Mouse (Mus musculus): Measurements from ENCODE around the gene Lrrc25.

Gene Lrrc25

DNA sequence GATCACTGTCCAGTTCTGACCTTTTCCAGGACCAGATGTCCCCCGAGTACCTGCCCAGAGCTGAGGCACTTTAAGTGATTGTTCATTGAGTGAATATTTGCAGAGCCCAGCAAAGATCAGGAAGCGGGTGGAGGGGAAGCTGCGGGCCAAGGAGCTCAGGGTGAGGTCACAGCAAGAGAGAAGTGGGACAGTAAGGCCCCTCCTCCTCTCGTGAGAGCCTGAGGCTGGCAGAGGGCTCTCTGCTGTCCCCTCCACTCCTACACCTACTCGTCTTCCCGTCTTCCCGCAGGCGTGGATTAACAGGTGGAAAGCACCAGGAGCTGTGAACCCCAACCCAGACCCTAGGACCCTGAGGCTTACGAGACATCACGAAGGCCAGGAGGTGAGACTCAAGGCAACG lies 690 bp downstream of the Lrrc25 start:
- no peak for DNase-seq (ENCODE audit: low spot score)

DNA sequence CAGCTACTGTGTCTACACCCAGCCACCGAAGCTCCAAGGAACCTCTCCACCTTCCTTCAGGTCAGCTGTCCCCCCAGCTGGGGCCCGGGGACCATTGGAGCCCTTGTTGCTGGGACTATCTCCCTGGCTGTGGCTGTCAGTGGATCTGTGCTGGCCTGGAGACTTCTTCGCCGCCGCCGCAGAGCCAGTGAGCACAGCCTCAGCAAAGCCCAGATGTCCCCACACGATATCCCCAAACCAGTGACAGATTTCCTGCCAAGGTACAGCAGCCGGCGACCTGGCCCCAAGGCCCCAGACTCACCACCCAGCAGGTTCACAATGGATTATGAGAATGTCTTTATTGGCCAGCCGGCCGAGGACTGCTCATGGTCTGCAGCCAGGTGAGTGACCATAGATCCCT lies 2.0 kb downstream of the Lrrc25 start:
- DNase-seq (ENCODE audit: low spot score): no peak

DNA sequence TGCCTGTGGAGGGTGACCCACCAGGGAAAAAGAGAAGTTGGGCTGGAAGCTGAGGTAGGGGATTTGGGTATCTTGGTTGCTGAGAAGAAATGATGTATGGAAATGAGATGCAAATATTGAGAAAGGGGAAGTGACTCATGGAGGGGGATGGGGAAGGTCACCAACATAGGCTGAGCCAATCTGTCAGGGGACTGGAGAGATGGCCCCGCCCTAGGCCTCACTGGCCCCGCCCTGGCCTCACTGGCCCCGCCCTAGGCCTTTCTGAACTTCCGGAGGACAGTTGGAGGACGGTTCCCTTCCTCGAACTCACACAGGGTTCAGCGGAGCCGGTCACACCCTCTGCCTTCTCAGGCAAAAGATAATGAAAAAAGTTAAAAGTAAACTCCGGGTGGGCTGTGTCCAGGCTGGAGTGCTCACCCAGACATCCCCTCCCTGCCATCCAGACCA lies 3.0 kb downstream of the Lrrc25 start:
- DNase-seq (ENCODE audit: low spot score): no peak

DNA sequence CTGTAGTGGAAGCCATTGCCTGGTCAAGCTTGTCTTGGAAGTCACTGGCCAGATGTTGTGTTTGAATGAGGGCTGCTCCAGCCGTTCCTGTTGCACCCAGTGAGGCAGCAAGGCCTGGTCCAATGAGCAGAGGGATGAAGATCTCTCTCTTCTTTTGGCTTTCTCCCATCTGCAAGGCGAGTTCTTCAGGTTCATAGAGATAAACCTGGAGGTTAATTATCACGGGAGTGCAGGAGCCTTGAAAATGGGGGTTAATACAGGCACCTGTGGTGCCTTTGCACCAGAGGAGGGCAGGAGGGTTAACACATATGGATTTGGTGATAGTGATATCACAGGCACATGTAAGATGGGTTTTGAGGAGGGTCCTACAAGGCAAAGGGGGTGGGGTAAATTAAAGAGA lies 6.3 kb downstream of the Lrrc25 start:
- no peak for DNase-seq (ENCODE audit: low spot score)

DNA sequence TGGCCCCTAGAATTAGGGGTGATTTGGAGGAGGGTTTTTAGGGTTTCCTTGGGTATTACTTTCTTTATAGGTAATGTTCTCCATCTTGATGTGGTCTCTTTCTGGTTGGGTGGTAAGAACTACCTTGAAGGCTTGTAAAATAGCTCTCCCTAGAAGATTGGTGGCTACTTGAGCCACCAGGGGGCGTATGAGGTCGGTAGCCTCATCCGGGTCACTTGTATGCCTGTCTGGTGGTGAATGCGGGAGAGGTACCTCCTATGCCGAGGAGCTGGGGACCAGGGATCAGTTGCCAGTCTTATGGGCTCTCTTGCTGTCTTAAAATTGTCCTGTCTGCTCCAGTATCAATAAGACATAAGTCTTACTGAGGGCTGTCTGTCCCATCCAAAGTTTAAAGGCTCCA lies 9.1 kb downstream of the Lrrc25 start:
- no peak for DNase-seq (ENCODE audit: low spot score)

DNA sequence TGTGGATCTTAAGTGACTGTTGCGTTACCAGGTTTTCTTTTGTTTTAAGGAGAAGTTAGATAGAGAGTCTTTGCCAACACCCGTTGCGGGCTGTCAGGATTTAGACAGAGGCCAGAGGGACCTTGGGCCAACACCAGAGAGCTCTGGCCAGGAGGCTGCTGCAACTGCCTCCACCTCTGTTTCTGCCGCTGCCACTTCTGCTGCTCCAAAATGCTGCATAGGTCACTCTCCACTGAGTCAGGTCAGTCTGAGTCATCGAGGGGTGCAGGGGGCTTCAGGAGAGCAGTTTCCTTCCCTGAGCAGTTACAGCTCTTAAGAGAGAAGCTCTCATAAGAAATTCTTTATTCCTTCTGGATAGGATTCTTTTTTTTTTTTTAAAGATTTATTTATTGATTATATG lies 11.1 kb downstream of the Lrrc25 start:
- no peak for DNase-seq (ENCODE audit: low spot score)

DNA sequence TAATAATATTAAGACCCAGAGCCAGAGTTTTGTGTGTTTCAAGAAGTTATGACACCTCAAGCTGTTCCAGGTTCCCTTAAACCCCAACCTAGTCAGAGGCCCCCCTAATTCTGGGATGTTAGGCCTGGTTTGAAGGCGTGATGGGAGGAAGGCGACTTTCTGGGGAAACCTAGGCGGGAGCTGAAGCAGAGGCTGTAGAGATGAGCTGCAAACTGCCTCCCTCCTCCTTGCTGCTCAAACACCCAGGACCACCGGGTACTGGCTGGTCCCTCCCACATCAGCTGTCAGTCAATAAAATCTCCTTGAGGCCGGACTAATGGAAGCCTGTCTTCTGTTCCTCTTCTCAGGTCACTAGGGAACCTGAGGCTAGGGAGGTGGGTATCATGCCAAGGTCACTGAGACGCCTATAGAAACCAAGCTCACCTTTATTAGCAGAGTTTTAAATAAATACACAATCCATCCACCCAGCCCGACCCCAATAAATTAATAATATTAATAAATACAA lies 13.1 kb downstream of the Lrrc25 start:
- no peak for DNase-seq (ENCODE audit: low spot score)

DNA sequence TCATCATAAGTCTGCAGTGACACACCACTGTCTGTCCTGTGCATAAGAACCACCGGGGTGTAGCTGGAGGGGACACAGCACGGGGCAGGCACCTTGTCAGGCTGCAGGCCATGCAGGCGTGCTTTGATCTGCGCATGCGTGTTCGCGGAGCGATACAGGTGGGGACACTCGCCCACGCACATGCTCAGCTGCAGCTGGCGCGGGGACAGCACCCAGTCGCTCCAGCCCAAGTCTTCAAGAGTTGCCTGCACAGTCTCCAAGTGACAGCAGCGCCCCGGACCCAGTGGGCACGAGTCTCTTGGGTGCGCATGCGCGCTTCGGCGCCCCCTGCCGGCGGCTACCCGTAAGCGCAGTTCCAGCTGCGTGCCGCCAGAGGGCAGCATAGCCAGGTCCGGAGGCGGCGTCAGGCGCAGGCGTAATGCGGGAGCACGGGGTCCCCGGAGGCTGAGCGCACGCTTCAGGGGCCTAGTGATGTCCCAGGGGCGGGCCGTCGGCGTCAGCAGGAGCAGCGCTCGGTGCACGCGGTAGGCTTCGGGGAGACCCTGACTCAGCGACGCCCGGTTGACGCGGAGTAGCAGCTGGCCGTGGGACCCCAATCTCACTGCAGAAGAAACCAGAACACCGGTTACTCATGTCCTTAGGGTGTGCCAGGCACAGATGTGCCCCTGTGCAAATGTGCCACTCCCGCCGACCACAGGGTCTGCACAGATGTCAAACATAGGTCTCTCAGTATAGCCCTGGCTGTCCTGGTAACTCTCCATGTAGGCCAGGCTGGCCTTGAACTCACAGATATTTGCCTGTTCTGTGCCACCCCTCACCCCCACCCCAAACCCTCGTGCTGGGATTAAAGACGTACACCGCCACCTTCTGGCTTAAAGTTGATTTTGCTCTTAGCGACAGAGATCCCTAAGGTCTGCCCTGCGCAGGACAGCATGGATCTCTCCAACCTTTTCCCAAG lies 13.9 kb downstream of the Lrrc25 start:
- peak; percentile 55 for DNase-seq (ENCODE audit: low spot score)

DNA sequence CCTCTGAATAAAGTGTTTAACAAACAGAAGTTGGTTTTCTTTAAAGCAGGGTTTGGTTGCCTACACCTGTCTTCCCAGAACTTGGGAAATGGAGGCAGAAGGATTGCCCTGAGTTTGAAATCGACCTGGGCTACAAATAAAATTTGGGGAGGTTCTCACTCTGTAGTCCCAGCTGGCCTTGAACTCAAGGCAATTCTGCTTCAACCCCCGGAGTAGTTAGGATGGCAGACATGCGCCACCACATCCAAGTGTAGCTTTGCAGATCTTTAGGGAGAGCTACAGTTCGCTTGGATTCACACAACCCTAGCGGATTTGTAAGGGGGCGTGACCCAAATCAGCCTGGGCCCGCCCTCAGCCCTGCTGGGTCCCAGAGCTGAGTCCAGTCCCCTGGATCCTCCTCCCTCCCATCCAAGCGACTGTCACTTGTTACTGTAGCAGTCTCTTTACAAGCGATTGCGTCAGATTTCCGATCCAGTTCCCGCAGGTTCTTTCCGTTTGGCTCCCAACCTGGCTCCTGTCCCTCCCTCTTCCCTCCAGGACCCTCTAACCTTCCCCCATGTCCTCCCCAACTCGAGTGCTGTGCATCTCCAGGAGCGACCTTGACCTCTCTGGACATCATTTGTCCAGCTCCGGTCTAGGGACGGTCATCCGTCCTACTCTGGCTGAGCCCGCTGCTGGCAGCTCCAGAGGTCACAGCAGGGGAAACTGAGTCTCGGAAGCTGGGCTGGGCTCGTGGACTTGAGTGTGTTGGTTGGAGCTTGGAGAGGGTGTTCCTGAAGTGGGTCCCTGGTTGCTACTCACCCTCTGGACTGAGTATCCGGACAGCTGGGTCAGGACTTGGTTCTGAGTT lies 14.8 kb downstream of the Lrrc25 start:
- DNase-seq (ENCODE audit: low spot score): no peak

DNA sequence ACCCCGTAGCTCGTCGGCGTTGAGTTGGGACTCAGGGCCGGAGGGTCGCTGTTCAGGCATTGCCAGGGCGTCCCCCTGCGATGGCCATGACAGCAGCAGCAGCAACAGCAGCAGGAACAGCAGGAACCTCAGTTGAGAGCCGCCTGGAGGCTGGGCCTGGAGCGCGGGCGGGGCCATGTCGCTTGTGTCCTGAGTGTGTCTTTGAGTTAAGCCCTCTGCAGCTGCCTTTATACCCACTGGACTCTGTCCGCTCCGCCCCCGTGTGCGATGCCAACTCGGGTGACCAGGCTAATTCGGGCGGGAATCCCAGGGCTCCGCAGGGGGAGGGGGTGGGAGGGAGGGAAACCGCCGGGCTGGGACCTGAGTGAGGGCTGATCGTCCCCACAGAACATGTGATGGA lies 15.5 kb downstream of the Lrrc25 start:
- no peak for DNase-seq (ENCODE audit: low spot score)

DNA sequence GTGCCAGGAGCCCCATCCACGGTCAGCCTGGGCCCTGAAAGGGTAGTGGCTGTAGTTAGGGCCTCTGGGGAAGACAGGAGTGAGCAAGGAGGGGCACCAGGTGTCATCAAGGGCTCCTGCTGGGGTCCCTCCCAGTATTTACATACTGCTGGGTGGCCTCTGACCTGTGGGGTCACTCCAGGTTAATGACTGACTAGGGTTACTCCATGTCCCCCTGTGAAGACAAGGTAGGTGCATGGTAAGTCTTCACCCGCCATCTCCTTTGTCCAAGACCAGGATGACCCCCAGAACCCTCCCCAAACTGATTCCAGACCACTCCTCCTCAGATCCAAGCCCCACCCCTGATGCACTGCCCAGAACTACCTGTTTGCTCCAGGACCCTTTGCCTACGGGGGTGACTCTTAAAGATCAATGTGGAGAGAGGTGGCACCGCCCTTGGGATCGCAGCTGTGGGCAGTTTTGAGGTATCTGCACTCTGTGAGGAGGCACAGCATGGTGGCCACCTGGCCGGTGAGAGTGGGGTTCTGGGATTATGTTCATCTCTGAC lies 16.5 kb downstream of the Lrrc25 start, which contains the start of gene Gdf15:
TSS of gene Gdf15 (minus strand) at position 111 of the 547 bp plus-strand sequence.
- no peak for DNase-seq (ENCODE audit: low spot score)

DNA sequence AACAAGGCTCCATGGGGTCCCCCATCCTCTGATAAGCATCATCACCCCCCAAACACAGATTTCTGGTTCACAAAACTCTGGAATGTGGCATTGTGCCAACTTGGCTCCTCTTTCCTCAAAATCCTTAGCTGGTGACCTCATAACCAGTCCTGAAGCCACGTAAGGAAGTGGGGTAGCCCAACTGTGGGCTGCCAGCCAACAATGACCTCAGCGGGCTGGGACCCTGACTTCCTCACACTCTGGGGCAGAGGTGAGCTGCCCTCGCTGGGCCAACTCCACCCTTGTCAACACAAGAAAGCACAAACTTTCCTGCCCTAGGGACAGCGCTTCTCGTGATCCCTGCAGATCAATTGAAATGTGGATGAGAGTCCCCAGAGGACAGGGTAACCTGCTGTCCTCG lies 18.1 kb downstream of the Lrrc25 start:
- DNase-seq (ENCODE audit: low spot score): no peak

DNA sequence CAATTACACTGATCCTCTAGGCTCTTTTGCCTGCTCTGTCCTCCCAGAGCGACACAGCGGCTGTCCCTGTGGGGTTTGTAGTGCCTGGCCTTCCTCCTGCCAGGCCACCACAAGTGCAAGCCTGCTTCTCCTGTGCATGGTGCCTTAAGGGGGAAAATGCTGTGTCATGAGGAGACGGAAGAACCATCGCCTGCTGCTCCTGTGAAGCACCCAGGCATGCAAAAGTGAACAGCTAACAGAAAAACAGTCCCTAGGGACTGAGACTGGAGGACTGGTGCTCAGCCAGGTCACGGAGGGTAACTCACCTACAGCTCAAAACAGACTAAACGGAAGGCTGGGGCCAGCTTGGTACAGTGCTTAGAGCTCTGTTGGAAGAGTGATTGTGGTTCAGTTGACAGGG lies 19.6 kb downstream of the Lrrc25 start:
- no peak for DNase-seq (ENCODE audit: low spot score)

DNA sequence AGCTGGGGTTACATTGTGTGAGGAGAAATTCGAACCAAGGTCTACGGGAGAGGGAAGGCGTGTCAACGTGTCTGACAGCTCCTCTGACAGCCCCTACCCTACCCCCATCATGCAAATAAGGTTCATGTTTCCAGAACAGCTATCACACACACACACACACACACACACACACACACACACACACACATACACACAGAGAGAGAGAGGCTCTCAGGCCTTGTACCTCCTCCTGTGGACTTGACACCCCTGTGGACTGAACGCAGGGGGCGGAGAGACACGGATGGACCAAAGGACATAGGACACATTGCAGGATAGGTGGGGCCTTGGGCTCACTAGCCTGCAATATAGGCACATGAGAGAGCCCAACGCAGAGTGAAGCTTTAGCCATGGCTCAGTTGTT lies 20.9 kb downstream of the Lrrc25 start:
- DNase-seq (ENCODE audit: low spot score): no peak

DNA sequence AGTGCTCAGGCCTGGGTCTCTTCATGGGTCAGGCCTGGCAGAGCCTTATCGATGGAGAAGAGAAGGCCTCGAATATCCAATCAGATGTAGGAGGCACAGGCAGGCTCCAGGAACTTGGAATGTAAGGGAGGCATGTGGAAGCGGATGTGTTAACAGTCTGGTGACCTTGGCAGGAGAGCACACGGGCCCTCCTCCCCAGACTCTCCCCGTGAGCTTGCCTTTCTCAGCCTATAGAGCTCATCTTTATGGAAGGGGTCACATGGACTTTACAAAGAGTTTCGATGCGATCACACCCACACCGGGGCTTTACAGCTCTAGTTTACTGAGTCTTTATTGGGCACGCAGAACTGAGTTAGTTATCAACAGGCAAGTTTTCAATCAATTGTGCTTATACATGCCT lies 22.8 kb downstream of the Lrrc25 start:
- no peak for DNase-seq (ENCODE audit: low spot score)

DNA sequence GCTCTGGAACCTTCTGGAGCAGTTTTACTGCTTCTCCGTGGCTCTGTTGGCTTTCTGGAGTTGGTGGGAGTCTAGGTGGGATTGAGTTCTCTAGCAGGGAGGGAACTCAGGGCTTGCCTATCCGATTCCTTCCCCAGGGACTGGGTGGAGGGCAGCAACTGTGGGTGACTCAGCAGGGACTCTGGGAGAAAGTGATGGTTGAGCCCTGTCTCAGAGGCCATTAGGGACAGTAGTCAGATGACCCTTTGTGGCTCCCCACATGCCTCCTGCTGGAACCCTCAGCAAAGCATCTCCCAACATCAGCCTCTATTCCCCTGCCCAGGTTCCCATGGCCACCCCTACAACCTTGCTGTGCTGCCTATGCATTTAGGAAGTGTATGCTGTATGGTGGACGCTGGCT lies 27.1 kb downstream of the Lrrc25 start:
- DNase-seq (ENCODE audit: low spot score): no peak

DNA sequence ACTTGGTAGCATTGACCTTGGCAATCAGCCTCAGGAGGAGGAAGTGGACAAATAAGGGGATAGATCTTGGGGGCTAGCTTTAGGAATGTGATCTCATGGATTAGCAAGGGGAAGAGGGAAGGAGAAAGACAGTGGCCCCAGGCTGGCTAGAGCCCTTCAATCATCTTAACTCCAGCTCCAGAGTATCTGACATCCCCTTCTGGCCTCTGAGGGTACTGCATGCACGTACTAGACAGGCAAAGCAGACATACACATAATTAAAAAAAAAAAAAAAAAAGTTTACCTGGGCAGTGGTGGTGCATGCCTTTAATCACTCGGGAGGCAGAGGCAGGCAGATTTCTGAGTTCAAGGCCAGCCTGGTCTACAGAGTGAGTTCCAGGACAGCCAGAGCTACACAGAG lies 28.1 kb downstream of the Lrrc25 start:
- DNase-seq (ENCODE audit: low spot score): no peak

DNA sequence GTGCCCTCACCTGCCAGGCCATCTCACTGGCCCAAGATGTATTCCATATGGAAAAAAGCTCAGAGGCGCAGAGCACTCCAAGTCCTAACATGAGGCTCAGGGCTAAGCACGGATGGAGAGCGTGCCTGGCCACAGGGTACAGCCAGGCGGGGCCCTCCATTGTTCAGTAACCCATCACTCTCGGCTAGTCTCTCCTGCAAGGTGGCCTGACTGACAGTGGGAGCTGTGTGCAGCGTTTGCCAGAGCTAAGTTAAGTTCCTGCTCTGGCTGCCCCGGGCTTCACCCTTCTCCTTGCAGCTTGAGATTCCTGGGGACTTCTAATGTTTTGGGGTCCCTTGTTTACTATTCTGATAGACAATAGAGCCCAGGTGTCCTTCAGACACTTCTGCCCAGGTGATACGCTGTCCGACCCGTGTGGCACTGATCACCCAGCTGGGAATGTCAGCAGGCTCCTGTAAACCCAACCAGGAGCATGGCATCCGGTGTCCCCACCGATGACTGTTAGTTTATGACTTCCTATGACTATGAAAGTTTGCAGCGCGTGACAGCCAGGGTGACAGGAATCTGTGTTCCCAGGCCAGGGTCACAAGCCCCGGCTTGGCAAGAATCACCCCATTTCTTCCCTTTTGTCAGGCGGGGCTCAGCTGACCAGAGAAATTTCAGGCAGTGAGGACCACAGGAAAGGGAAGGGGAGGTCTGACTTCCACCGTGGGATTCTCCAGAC lies 29.7 kb downstream of the Lrrc25 start:
- no peak for DNase-seq (ENCODE audit: low spot score)

DNA sequence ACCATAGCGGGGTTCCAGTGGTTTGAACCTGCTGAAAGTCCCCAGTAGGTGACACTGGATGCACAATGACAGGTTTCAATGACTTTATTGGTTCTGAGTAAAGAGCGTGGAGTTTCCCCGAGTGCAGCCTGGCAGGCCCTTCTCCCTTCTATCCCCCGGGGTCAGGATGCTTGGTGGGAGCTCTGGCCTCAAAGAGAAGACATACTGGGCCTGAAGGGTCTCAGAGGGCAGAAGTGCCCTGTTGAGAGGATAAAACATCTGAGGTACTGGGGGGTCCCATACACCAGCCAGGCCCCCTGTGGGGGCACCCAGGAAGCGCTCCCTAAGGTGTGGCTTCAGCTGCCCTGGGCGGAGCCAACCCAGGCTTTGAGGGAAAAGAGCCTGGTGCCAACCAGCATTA lies 30.4 kb downstream of the Lrrc25 start:
- no peak for DNase-seq (ENCODE audit: low spot score)

DNA sequence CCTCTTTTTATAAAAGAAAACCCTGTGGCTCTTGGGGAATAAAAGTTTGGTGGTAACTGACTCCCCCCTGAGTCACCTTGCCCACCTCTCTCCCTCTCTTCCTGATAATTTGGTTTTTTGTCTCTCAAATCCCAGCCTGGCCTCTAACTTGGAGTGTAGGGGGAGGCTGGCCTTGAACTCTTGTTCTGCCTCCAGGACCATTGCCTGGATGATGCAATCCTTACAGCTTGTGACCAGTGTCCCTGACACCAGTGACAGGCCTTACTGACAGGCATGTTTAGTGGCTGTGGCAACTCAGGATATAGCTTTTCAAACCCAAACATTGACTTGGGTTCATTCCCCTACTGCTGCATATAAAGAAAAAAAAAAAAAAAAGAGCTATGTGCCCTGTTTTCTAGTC lies 30.8 kb downstream of the Lrrc25 start:
- DNase-seq (ENCODE audit: low spot score): no peak

DNA sequence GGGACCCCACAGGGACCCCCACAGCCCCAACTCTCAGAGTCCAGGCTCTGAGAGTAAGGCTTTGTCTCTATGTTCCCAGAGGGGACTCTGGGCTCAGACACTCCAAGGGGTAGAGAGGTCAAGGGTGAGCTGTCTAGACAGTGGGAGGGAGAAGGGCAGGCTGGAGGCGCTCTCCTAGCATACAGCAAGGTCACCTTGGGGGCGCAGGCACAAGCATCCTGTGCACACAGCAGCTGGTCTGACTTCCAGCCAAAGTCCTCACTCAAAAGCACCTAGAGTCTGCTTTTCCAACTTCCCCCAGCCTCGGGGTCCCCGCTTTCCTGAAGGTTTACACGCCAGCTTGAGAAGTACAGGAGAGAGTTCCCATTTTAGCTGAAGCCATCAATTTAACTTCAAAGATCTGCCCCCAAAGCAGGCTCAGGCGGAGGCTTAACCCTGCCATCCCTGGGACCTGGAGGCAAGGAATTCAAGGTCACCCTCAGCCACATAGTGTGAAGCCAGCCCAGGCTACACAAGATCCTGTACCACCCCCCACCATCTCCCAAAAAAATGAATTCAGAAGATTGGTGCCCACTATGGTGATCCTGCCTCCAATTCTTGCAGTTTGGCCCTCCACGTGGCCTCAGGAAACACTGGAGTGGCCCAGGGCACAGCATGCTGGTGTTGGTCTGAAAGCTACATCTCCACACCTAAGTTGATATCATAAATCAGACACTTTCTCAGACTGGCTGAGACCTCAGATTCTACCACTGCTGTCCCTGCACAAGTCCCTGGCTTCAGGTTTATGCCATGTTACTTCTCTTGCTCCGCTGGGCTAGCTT lies 31.6 kb downstream of the Lrrc25 start:
- DNase-seq (ENCODE audit: low spot score): no peak
